Mouse (Mus musculus) limb, embryonic 12.5 days (tissue): ENCODE measurements around the gene Tnfrsf25. TPM values are rescaled to one million over a fixed set of nuclear protein-coding genes. Genes with fewer than 3 reads are reported as not detected.
A peak's percentile ranks its signal among the peaks of the same experiment; 100 is the strongest.

Experiments used
- ATAC-seq: fragments of 200-750 bp; cut with Nextera tagmentation; 2 replicates; pipeline ENCODE4 v1.8.0; 2017; ENCODE audit warnings: low read depth, moderate TSS enrichment; ENCODE audit not compliant: insufficient number of reproducible peaks, insufficient read depth, low FRiP score, low TSS enrichment
- H3K27ac ChIP-seq: fragments of 300-500 bp; sonication (generic); 2 replicates; pipeline ENCODE4 v1.5.1; 2016; ENCODE audit warnings: mild to moderate bottlenecking, moderate library complexity
- H3K27me3 ChIP-seq: fragments of 300-500 bp; sonication (generic); 2 replicates; pipeline ENCODE4 v1.6.1; 2016; ENCODE audit warnings: mild to moderate bottlenecking, moderate library complexity
- H3K36me3 ChIP-seq: fragments of 300-500 bp; sonication (generic); 2 replicates; pipeline ENCODE4 v1.6.1; 2016; ENCODE audit warnings: mild to moderate bottlenecking, moderate library complexity
- H3K4me1 ChIP-seq: fragments of 300-500 bp; sonication (generic); replicated peaks from 2 replicates; pipeline ENCODE4 v1.6.1; 2016
- H3K4me2 ChIP-seq: fragments of 300-500 bp; sonication (generic); 2 replicates; pipeline ENCODE4 v1.6.1; 2016; ENCODE audit warnings: mild to moderate bottlenecking, moderate library complexity
- H3K4me3 ChIP-seq: fragments of 300-500 bp; sonication (generic); replicated peaks from 2 replicates; pipeline ENCODE4 v1.5.1; 2016; ENCODE audit warnings: mild to moderate bottlenecking
- H3K9ac ChIP-seq: fragments of 300-500 bp; sonication (generic); replicated peaks from 2 replicates; pipeline ENCODE4 v1.6.1; 2016; ENCODE audit warnings: mild to moderate bottlenecking, moderate library complexity
- H3K9me3 ChIP-seq: fragments of 300-500 bp; sonication (generic); 2 replicates; pipeline ENCODE4 v1.6.1; 2016; ENCODE audit warnings: mild to moderate bottlenecking, moderate library complexity
- WGBS: fragments of 180-500 bp; shearing (Covaris S2); methylation state at CpG from one replicate; pipeline ENCODE4 v1.1.7; 2016; 5-methylcytosine and 5-hydroxymethylcytosine counted together
- polyA plus RNA-seq: library from polyadenylated mRNA; unstranded; fragments of >200 nt; fragmentation: Nextera tagmentation; extraction: Ambion mirVana; gene quantifications from 2 replicates; pipeline ENCODE4 v1.2.1, GENCODE M21; 2016

Gene Tnfrsf25
- polyA plus RNA-seq, 1 experiment from 2014 or later, result 1.9 TPM

DNA sequence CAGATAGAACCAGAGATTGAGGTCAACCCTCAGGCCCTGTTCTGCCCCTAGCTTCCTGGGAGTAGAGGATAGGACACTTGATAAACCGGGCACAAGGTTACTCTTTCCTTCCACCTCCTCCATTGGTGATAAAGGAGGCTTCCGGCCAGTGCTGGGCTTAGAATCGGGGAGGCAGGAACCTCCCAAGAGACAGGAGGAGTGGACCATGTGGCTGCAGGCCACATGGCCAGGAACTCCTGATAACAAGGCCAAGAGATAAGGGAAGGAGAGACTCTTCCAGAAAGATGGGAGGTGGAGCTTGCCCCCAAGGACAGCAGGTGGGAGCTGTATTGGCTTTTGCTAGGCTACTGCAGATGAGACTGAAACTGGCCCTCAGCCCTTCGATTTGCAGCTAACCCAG, 34.8 kb downstream of the Tnfrsf25 start:
- no peak overlapping the region for H3K4me3 ChIP-seq
- no peak overlapping the region for H3K9ac ChIP-seq
- WGBS, result 75% methylated on average over 4 of the region's 4 CpGs
- H3K27me3 ChIP-seq, result peaks cover 89% of the 10 kb centered on the region
- no peaks in the 10 kb centered on the region for H3K36me3 ChIP-seq
- no peak overlapping the region for H3K4me2 ChIP-seq
- ATAC-seq, result no peak
- peaks cover 14% of the 10 kb centered on the region; the same call in 1 of the 2 replicates for H3K4me1 ChIP-seq
- H3K9me3 ChIP-seq, result no peaks in the 10 kb centered on the region
- no peak overlapping the region for H3K27ac ChIP-seq

DNA sequence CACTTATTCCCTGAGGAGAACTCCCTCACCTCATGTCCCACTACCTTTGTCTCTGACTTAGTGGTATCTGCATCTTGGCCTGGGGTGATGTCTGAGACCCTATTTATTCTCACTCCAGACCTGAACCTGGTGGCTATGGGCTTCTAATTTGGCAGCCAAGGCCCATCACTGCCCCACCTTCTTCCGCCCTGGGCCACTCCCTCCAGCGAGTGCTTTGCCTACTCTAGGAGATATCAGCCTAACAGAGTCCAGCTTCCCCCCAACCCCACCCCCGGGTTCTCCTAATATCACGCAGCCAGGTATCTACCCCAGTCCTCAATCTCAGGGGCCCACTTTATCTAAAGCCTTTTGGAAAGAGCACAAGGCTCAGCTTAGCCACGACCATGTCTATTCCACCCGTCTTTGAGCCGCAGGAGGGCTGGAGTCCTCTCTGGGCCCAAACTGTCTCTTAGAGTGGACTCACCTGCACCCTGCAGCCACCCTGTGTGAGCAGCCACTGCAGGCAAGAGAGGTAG, 35.8 kb downstream of the Tnfrsf25 start:
- Histone ChIP-seq H3K36me3 (no peaks in the 10 kb centered on the region), H3K4me3 (peak overlapping the region; percentile 46), H3K4me2 (peak overlapping the region; percentile 65), H3K9me3 (no peaks in the 10 kb centered on the region), H3K4me1 (peaks cover 14% of the 10 kb centered on the region; the same call in 1 of the 2 replicates), H3K27me3 (peaks cover 85% of the 10 kb centered on the region), H3K9ac (peak overlapping the region; percentile 46; the same call in 1 of the 2 replicates), H3K27ac (no peak overlapping the region)
- ATAC-seq, result no peak
- WGBS, result 15% methylated on average over 7 of the region's 7 CpGs

- peak within 1 kb of the TSS; percentile 46 for H3K9ac ChIP-seq
- H3K4me2 ChIP-seq, result peak within 1 kb of the TSS; percentile 65
- H3K4me3 ChIP-seq, result peak within 1 kb of the TSS; percentile 46
- H3K9me3 ChIP-seq, result no peaks in the 10 kb centered on the region
- H3K36me3 ChIP-seq, result no peaks in the 10 kb centered on the region
- peak; percentile 84 for ATAC-seq
- H3K27me3 ChIP-seq, result peaks cover 85% of the 10 kb centered on the region
- H3K27ac ChIP-seq, result no peak within 1 kb of the TSS
- under 1% methylated on average over 57 of the region's 57 CpGs for WGBS
- peaks cover 14% of the 10 kb centered on the region; the same call in 1 of the 2 replicates for H3K4me1 ChIP-seq
These were observed 36.3 kb downstream of the Tnfrsf25 start, which contains the start of gene Espn for GRCm38 (mm10) chr4:152151966-152152544. Gene Espn, minus strand, starts transcription at chr4:152152371.

DNA sequence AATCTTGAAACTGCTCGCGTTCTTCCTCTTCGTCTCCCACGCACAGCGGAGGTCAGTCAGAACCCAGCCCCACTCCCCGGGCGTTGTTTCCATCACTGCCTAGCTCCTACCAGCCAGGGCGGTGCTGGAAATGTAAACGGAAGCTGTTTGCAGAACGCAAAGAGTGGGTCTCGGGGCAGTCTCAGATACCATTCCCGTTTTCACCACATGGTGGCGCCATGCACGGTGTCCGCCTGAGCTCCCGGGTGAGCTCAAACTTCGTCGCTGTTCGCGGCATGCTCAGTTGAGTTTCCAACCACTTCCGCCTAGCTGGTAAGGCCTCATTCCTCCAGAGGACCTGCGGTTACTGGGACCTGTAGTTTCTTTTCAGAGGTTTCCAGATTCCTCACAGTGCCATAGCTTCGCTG, 38.0 kb downstream of the Tnfrsf25 start:
- H3K27me3 ChIP-seq, result peaks cover 94% of the 10 kb centered on the region
- H3K9ac ChIP-seq, result no peak overlapping the region
- H3K4me1 ChIP-seq, result peaks cover 18% of the 10 kb centered on the region
- no peaks in the 10 kb centered on the region for H3K36me3 ChIP-seq
- 2% methylated on average over 23 of the region's 23 CpGs for WGBS
- H3K27ac ChIP-seq, result no peak overlapping the region
- peak overlapping the region; percentile 45 for H3K4me2 ChIP-seq
- no peaks in the 10 kb centered on the region for H3K9me3 ChIP-seq
- peak overlapping the region; percentile 20; the same call in 1 of the 2 replicates for H3K4me3 ChIP-seq
- no peak for ATAC-seq

DNA sequence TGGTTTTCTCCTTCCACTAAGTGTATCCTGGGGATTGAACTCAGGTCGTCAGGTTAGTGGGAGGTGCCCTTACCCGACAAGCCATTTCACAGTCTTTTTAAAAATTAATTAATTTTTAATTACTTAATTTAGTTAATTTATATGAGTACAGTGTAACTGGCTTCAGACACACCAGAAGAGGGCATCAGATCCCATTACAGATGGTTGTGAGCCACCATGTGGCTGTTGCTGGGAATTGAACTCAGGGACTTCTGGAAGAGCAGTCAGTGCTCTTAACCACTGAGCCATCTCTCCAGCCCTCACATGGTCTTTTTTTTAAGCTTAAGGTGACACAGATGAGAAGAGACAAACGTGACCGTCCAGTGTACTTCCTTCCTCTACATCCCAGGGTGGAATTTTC, 39.3 kb downstream of the Tnfrsf25 start:
- H3K9me3 ChIP-seq, result no peaks in the 10 kb centered on the region
- WGBS, result 63% methylated on average over 4 of the region's 4 CpGs
- H3K36me3 ChIP-seq, result no peaks in the 10 kb centered on the region
- H3K27ac ChIP-seq, result no peak overlapping the region
- no peak for ATAC-seq
- H3K9ac ChIP-seq, result no peak overlapping the region
- H3K27me3 ChIP-seq, result peaks cover 94% of the 10 kb centered on the region
- H3K4me3 ChIP-seq, result no peak overlapping the region
- H3K4me1 ChIP-seq, result peaks cover 26% of the 10 kb centered on the region
- no peak overlapping the region for H3K4me2 ChIP-seq

DNA sequence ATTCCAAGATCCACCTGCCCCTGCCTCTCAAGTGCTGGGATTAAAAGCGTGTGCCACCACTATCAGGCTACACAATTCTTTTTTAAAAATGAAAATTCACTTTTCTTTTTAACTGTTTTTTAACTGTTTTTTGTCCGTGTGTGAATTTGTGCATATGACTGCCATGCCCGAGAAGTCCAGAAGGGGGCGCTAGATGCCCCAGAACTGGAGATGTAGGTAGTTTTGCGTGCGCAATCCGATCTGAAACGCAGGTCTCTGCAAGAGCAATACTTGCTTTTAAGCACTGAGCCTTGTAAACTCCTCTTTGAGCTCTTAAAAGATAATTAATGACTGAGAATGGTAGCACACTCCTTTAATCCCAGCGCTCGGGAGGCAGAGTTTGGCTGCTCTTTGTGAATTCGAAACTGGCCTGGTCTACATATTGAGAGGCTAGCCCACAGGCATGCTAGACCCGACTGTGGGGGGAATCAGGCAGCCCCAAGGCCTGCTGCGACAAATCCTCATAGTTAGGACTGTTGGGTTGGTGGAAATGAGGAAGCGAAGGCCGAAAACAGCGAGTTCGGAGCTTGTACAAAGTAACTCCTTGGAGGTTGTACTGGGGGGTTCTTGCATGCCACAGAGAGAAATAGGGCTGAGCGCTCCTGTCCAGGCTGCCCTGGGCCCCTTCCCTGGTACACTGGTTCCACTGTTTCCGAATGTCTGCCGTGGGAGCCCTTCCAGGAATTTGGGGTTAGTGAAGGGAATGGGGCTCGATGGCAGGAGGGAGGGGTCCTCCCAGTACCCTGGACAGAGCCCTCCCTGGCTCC, 42.2 kb downstream of the Tnfrsf25 start:
- ATAC-seq, result no peak
- Histone ChIP-seq H3K9me3 (no peaks in the 10 kb centered on the region), H3K4me2 (peak overlapping the region; percentile 37), H3K4me3 (peak overlapping the region; percentile 20; the same call in 1 of the 2 replicates), H3K9ac (no peak overlapping the region), H3K27ac (no peak overlapping the region), H3K36me3 (no peaks in the 10 kb centered on the region), H3K4me1 (peaks cover 17% of the 10 kb centered on the region), H3K27me3 (peaks cover 94% of the 10 kb centered on the region)
- WGBS, result 14% methylated on average over 21 of the region's 21 CpGs

- Histone ChIP-seq H3K36me3 (no peaks in the 10 kb centered on the region), H3K4me1 (peaks cover 14% of the 10 kb centered on the region), H3K27ac (no peak within 1 kb of the TSS), H3K4me2 (peak within 1 kb of the TSS; percentile 37), H3K9me3 (no peaks in the 10 kb centered on the region), H3K4me3 (peak within 1 kb of the TSS; percentile 20; the same call in 1 of the 2 replicates), H3K9ac (no peak within 1 kb of the TSS), H3K27me3 (peaks cover 91% of the 10 kb centered on the region)
- 4% methylated on average over 35 of the region's 35 CpGs for WGBS
- ATAC-seq, result 0 out of 2 replicates have a peak, but pooled peaks have one; percentile 9
These were observed 43.0 kb downstream of the Tnfrsf25 start, which contains the start of gene Hes2 for GRCm38 (mm10) chr4:152158585-152159284. Gene Hes2, plus strand, starts transcription at chr4:152158867.

DNA sequence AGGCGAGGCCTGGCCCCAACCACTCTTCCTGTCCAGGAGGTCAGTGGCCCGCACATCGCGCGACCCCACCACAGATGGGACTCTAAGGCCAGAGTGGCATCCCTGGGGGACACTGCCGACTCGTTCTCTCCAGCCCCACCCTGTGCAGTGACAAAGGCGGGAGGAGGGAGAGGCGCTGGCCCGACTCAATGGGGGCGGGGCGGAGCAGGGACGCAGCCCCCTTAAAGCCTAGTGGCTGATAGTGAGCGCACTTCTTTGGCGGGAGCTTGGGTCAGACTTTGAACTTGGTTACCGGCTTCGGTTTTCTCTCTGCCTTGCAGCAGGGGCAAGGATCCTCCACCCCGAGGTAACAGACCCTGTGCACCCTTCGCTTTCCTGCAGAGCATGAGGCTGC, 43.5 kb downstream of the Tnfrsf25 start:
- ATAC-seq, result no peak
- H3K4me1 ChIP-seq, result peaks cover 13% of the 10 kb centered on the region
- no peaks in the 10 kb centered on the region for H3K36me3 ChIP-seq
- H3K4me2 ChIP-seq, result peak overlapping the region; percentile 13; the same call in 1 of the 2 replicates
- H3K4me3 ChIP-seq, result no peak overlapping the region
- WGBS, result 2% methylated on average over 19 of the region's 19 CpGs
- no peak overlapping the region for H3K27ac ChIP-seq
- H3K9ac ChIP-seq, result no peak overlapping the region
- H3K9me3 ChIP-seq, result no peaks in the 10 kb centered on the region
- peaks cover 90% of the 10 kb centered on the region for H3K27me3 ChIP-seq

DNA sequence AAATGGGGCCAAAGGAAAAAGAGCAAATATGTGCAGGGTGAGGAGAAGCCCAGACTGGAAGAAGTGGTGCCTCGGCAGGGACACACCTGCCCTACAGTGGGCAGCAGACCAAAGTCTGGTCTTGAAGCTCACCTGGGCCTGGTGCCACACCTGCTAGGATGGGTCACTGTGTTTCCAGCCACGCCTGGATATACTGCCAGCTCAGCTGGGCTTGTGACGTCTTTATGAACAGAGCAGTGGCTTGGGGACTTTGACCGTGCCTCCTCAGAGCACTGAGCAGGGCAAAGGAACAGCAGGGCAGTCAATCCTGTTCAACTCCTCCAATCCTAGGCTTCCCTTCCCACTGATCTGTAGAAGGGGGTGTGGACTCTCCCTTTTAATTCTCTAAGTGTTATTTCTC, 45.0 kb downstream of the Tnfrsf25 start:
- H3K4me1 ChIP-seq, result peaks cover 16% of the 10 kb centered on the region
- peaks cover 85% of the 10 kb centered on the region for H3K27me3 ChIP-seq
- no peak for ATAC-seq
- H3K4me3 ChIP-seq, result no peak overlapping the region
- no peaks in the 10 kb centered on the region for H3K36me3 ChIP-seq
- H3K9me3 ChIP-seq, result no peaks in the 10 kb centered on the region
- no peak overlapping the region for H3K27ac ChIP-seq
- H3K4me2 ChIP-seq, result no peak overlapping the region
- 34% methylated on average over 4 of the region's 4 CpGs for WGBS
- H3K9ac ChIP-seq, result no peak overlapping the region

DNA sequence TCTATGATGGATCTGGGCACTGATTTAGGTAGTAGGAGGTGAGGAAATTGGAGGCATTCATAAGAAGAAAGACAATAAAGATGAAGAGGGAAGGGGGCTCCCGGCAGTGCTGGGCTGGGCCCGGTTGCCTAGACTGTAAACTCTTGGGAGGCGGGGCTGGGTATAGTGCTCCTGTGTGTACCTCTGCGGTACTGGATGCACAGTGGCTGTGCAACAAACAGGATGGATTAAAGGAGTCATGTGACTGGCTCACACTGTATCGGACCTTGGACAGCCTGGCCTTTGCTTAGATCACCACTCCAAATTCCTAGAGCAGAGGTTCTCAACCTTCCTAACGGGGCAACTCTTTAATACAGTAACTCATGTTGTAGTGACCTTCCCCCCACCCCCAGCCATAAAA, 45.9 kb downstream of the Tnfrsf25 start:
- Histone ChIP-seq H3K9me3 (no peaks in the 10 kb centered on the region), H3K4me2 (no peak overlapping the region), H3K27me3 (peaks cover 85% of the 10 kb centered on the region), H3K4me1 (peaks cover 16% of the 10 kb centered on the region), H3K4me3 (no peak overlapping the region), H3K9ac (no peak overlapping the region), H3K27ac (no peak overlapping the region), H3K36me3 (no peaks in the 10 kb centered on the region)
- ATAC-seq, result no peak
- 74% methylated on average over 6 of the region's 6 CpGs for WGBS

DNA sequence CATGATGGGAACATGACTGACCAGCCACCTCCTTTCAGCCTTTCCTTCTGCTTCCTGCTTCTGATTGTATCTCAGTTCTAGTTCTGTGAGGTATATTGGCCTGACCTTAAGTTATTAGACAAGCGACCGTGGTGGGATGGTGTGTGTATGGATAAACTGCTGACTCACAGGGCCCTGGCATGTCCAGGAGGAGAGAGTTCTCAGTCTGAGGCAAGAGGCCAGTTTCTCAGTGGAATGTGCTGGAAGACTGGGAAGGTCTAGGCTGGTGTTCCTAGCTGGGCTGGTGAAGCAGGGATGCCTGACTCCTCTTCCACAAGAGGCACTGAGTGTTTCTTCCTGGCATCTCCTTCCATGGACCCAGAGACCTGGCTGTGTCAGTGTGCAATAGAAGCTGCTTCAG, 47.0 kb downstream of the Tnfrsf25 start:
- Histone ChIP-seq H3K4me2 (no peak overlapping the region), H3K9ac (no peak overlapping the region), H3K9me3 (no peaks in the 10 kb centered on the region), H3K27ac (no peak overlapping the region), H3K4me3 (no peak overlapping the region), H3K4me1 (peaks cover 16% of the 10 kb centered on the region), H3K27me3 (peaks cover 74% of the 10 kb centered on the region), H3K36me3 (no peaks in the 10 kb centered on the region)
- no peak for ATAC-seq
- WGBS, result 88% methylated on average over 2 of the region's 2 CpGs
